In genomic region chr17:29093110-29093952, GRCm38 (mm10) we compare ENCODE assay signal across 8 mouse cellular contexts. TPM values are rescaled to one million over a fixed set of nuclear protein-coding genes. Genes with fewer than 3 reads are reported as not detected.
DNase-seq lines count a peak whose midpoint lies in the region; ATAC-seq and TF ChIP-seq lines count a peak whose summit lies in the region.

No protein-coding gene starts in this region.

- DNase-seq in adrenal gland, adult (ENCODE audit: inconsistent age in 2 of 2, low spot score in 1 of 2): peak; percentile 89 to 96
- peak; percentile 72 to 86 for DNase-seq in gastrocnemius, adult 8-10 months (ENCODE audit: low spot score in 2 of 2)
- peak; percentile 90 for DNase-seq in induced T-regulatory cell, adult 2 months (ENCODE audit: low read depth)
- DNase-seq in left cerebral cortex, postnatal 10 days (ENCODE audit: extremely low spot score in 1 of 2, low spot score in 2 of 2): peak; percentile 71 to 93
- DNase-seq in right cerebral cortex, postnatal 14 days: peak; percentile 71
- peak; percentile 90 to 94 for DNase-seq in urinary bladder, postnatal 36 days (ENCODE audit: low spot score in 2 of 2)

- TF ChIP-seq CTCF in cortical plate, adult 2 months (IDR thresholded peaks at IDR 0.05; ENCODE audit: extremely low read depth, insufficient read depth, low read length): no peak

- ATAC-seq in megakaryocyte progenitor cell, adult 5-6 weeks (replicated peaks; ENCODE audit: poor library complexity): peak; percentile 71

- intact Hi-C loops in left cerebral cortex, postnatal 10 days (cut with DNase I): no loop called here

- peak; percentile 94 for TF ChIP-seq POLR2A in cortical plate, adult 2 months (IDR thresholded peaks at IDR 0.05; ENCODE audit: extremely low read depth, insufficient read depth, low read length)

- no peak overlapping the region for H3K27ac ChIP-seq in cortical plate, adult 2 months (ENCODE audit: insufficient read depth, low read length)

- no peaks in the 10 kb centered on the region for H3K4me1 ChIP-seq in cortical plate, adult 2 months (ENCODE audit: control insufficient read depth, insufficient read depth, low read length)

- H3K4me3 ChIP-seq in cortical plate, adult 2 months (ENCODE audit: insufficient read depth, low read length): peak overlapping the region; percentile 43

RNA-seq across cellular contexts. Expression of gene Cdkn1a, which starts 2.6 kb away (rescaled TPM):
- polyA plus RNA-seq in cortical plate, adult 2 months (2012; rRNA removed): 15.5 and 17.7 TPM in 2 replicates
- total RNA-seq in gastrocnemius, adult 8-10 months (2022): 10 to 100 TPM in 3 of 4 experiments, 1 to 10 TPM in 1; 9.8 to 33.8 (median 12.1) TPM
- total RNA-seq in left cerebral cortex, postnatal 10 days (2021): 10 to 100 TPM; 34.2 to 40.4 TPM
- 7.8 and 11.4 TPM in 2 replicates for total RNA-seq in megakaryocyte progenitor cell, adult 5-6 weeks (2015)
- total RNA-seq in megakaryocyte progenitor cell, adult 5-6 weeks (2017): 1.3 and 3.6 TPM in 2 replicates

RNA-seq across cellular contexts. Expression of gene Rab44, which starts 20.6 kb away (rescaled TPM):
- 0.13 and 0.19 TPM in 2 replicates for polyA plus RNA-seq in cortical plate, adult 2 months (2012; rRNA removed)
- under 1 TPM in 3 of 4 experiments, not detected in 1; 0.24 to 0.61 (median 0.56) TPM for total RNA-seq in gastrocnemius, adult 8-10 months (2022)
- total RNA-seq in left cerebral cortex, postnatal 10 days (2021): under 1 TPM in 1 of 2 experiments, not detected in 1; 0.15 TPM
- total RNA-seq in megakaryocyte progenitor cell, adult 5-6 weeks (2015): 188 and 202 TPM in 2 replicates
- 286 and 295 TPM in 2 replicates for total RNA-seq in megakaryocyte progenitor cell, adult 5-6 weeks (2017)

Comparison
In these comparisons a context has a peak if more than half of its experiments do, and no peak if none do; other contexts are left out.
1. RNA of gene Rab44, which starts 20.6 kb away (total RNA-seq): 188 to 295 TPM in megakaryocyte progenitor cell, adult 5-6 weeks; 0.24 to 0.61 TPM in gastrocnemius, adult 8-10 months and 0.15 TPM in left cerebral cortex, postnatal 10 days; every median in the first group is over 100 times any median in the second.
2. Peak in every context shown above with its lines, with median percentiles within 50 percentile points of each other: DNase-seq.